Mouse (Mus musculus): ENCODE results near the gene Plcl2. TPM values are rescaled to one million over a fixed set of nuclear protein-coding genes. Genes with fewer than 3 reads are reported as not detected.

The Plcl2 gene
- polyA plus RNA-seq, 1 experiment from 2014 or later, result 1.0 TPM

GRCm38 (mm10) chr17:50735382-50735954 is 226.3 kb downstream of the Plcl2 start:
- Histone ChIP-seq H3K4me2 (replicated peaks; ENCODE audit: low read depth, low read length) (no peak overlapping the region), H3K9me3 (ENCODE audit: low read length) (no peaks in the 10 kb centered on the region), H3K27me3 (replicated peaks; ENCODE audit: insufficient read depth, low read length) (no peaks in the 10 kb centered on the region), H3K27ac (ENCODE audit: low read length) (peak overlapping the region; percentile 51), H3K4me3 (ENCODE audit: low read depth, low read length) (no peak overlapping the region), H3K9ac (replicated peaks; ENCODE audit: low read depth) (0 out of 2 replicates have a peak overlapping the region, but pooled peaks have one; percentile 8), H3K36me3 (ENCODE audit: insufficient read depth, low read length) (no peaks in the 10 kb centered on the region), H3K4me1 (ENCODE audit: insufficient read depth, low read depth, low read length) (peaks cover 12% of the 10 kb centered on the region; the same call in 1 of the 2 replicates)
- DNase-seq (ENCODE audit: low spot score), result peak; percentile 69
- no peak for TF ChIP-seq CTCF (IDR thresholded peaks at IDR 0.05)
- no peak for TF ChIP-seq EP300 (IDR thresholded peaks at IDR 0.05)
- peak; percentile 77 for ATAC-seq
- WGBS, result 45% methylated on average over 4 of the region's 4 CpGs

- no peak overlapping the region for H3K4me3 ChIP-seq (ENCODE audit: low read depth, low read length)
- peak; percentile 40; the same call in 1 of the 2 replicates for ATAC-seq
Observed at GRCm38 (mm10) chr17:50735955-50736533, 226.8 kb downstream of the Plcl2 start.

GRCm38 (mm10) chr17:50737068-50737467 is 227.9 kb downstream of the Plcl2 start:
- Histone ChIP-seq H3K9ac (replicated peaks; ENCODE audit: low read depth) (no peak overlapping the region), H3K27me3 (replicated peaks; ENCODE audit: insufficient read depth, low read length) (no peaks in the 10 kb centered on the region), H3K4me3 (ENCODE audit: low read depth, low read length) (no peak overlapping the region), H3K4me2 (replicated peaks; ENCODE audit: low read depth, low read length) (no peak overlapping the region), H3K27ac (ENCODE audit: low read length) (no peak overlapping the region), H3K4me1 (ENCODE audit: insufficient read depth, low read depth, low read length) (peaks cover 12% of the 10 kb centered on the region; the same call in 1 of the 2 replicates), H3K36me3 (ENCODE audit: insufficient read depth, low read length) (no peaks in the 10 kb centered on the region), H3K9me3 (ENCODE audit: low read length) (no peaks in the 10 kb centered on the region)
- DNase-seq (ENCODE audit: low spot score) (no peak), ATAC-seq (no peak)
- TF ChIP-seq EP300 (IDR thresholded peaks at IDR 0.05) (no peak), CTCF (IDR thresholded peaks at IDR 0.05) (no peak)
- WGBS, result 34% methylated on average over 2 of the region's 2 CpGs

More at GRCm38 (mm10) chr17:50735955-50736533, 226.8 kb downstream of the Plcl2 start:
- H3K4me2 ChIP-seq (replicated peaks; ENCODE audit: low read depth, low read length), result no peak overlapping the region
- H3K27me3 ChIP-seq (replicated peaks; ENCODE audit: insufficient read depth, low read length), result no peaks in the 10 kb centered on the region
- no peaks in the 10 kb centered on the region for H3K36me3 ChIP-seq (ENCODE audit: insufficient read depth, low read length)
- no peak for TF ChIP-seq CTCF (IDR thresholded peaks at IDR 0.05)
- TF ChIP-seq EP300 (IDR thresholded peaks at IDR 0.05), result no peak
- peak; percentile 33 for DNase-seq (ENCODE audit: low spot score)
- H3K4me1 ChIP-seq (ENCODE audit: insufficient read depth, low read depth, low read length), result peaks cover 12% of the 10 kb centered on the region; the same call in 1 of the 2 replicates
- 28% methylated on average over 8 of the region's 8 CpGs for WGBS
- H3K9ac ChIP-seq (replicated peaks; ENCODE audit: low read depth), result 0 out of 2 replicates have a peak overlapping the region, but pooled peaks have one; percentile 16
- H3K27ac ChIP-seq (ENCODE audit: low read length), result peak overlapping the region; percentile 43; the same call in 1 of the 2 replicates
- H3K9me3 ChIP-seq (ENCODE audit: low read length), result no peaks in the 10 kb centered on the region

Other genes with a start within 250 kb of the Plcl2 start
- 0.11 TPM in 1 of 2 replicates, not detected in the other for gene Dazl, start 215.8 kb upstream of the Plcl2 start, polyA plus RNA-seq (2015; fragmentation: Nextera tagmentation; extraction: Ambion mirVana)